Mouse (Mus musculus) embryonic facial prominence, embryonic 11.5 days (tissue): ENCODE results near the gene Fam241b. TPM values are rescaled to one million over a fixed set of nuclear protein-coding genes. Genes with fewer than 3 reads are reported as not detected.

Source experiments
- ATAC-seq: fragments of 200-750 bp; cut with Nextera tagmentation; replicated peaks from 2 replicates; pipeline ENCODE4 v1.8.0; 2017; ENCODE audit warnings: low read depth; ENCODE audit not compliant: insufficient number of reproducible peaks, low FRiP score, low TSS enrichment
- DNase-seq: peaks from one replicate; pipeline ENCODE4 v3.0.0-alpha.2; 2015; ENCODE audit warnings: low spot score
- H3K27ac ChIP-seq: fragments of 300-500 bp; sonication (generic); replicated peaks from 2 replicates; pipeline ENCODE4 v1.5.1; 2014; ENCODE audit warnings: mild to moderate bottlenecking, low read depth, low read length, control low read depth
- H3K27me3 ChIP-seq: fragments of 300-500 bp; sonication (generic); 2 replicates; pipeline ENCODE4 v1.6.1; 2014; ENCODE audit warnings: mild to moderate bottlenecking, low read length, moderate library complexity, mixed read lengths; ENCODE audit not compliant: control insufficient read depth, insufficient read depth
- H3K36me3 ChIP-seq: fragments of 300-500 bp; sonication (generic); replicated peaks from 2 replicates; pipeline ENCODE4 v1.6.1; 2014; ENCODE audit warnings: low read depth, mild to moderate bottlenecking, low read length, moderate library complexity, mixed read lengths; ENCODE audit not compliant: control insufficient read depth, insufficient read depth
- H3K4me1 ChIP-seq: fragments of 300-500 bp; sonication (generic); 2 replicates; pipeline ENCODE4 v1.6.1; 2014; ENCODE audit warnings: low read length, mixed read lengths; ENCODE audit not compliant: control insufficient read depth, insufficient read depth
- H3K4me2 ChIP-seq: fragments of 300-500 bp; sonication (generic); 2 replicates; pipeline ENCODE4 v1.6.1; 2014; ENCODE audit warnings: low read depth, mild to moderate bottlenecking, control low read depth, low read length, moderate library complexity
- H3K4me3 ChIP-seq: fragments of 300-500 bp; sonication (generic); 2 replicates; pipeline ENCODE4 v1.5.1; 2014; ENCODE audit warnings: low read depth, low read length, control low read depth
- H3K9ac ChIP-seq: fragments of 300-500 bp; sonication (generic); replicated peaks from 2 replicates; pipeline ENCODE4 v1.6.1; 2014; ENCODE audit warnings: mild to moderate bottlenecking, control low read depth, low read length
- H3K9me3 ChIP-seq: fragments of 300-500 bp; sonication (generic); replicated peaks from 2 replicates; pipeline ENCODE4 v1.6.1; 2016; ENCODE audit warnings: mild to moderate bottlenecking, low read length, inconsistent platforms, mixed read lengths; ENCODE audit not compliant: control insufficient read depth
- WGBS: fragments of 180-500 bp; shearing (Covaris S2); extraction: QIAGEN DNeasy Blood & Tissue Kit; methylation state at CpG from one replicate; pipeline ENCODE4 v1.1.7; 2014; 5-methylcytosine and 5-hydroxymethylcytosine counted together
- polyA plus RNA-seq: library from polyadenylated mRNA; unstranded; fragments of >200 nt; fragmentation: Nextera tagmentation; extraction: Ambion mirVana; gene quantifications from 2 replicates; pipeline ENCODE4 v1.2.1, GENCODE M21; 2014

Fam241b gene
- polyA plus RNA-seq, 1 experiment from 2014 or later, result 6.7 TPM

- 38% methylated on average over 3 of the region's 3 CpGs for WGBS
- H3K27me3 ChIP-seq, result no peaks in the 10 kb centered on the region
Measured at GRCm38 (mm10) chr10:62181701-62182100, 38.0 kb upstream of the Fam241b start.

GRCm38 (mm10) chr10:62179944-62180343 lies 36.2 kb upstream of the Fam241b start:
- WGBS, result 89% methylated on average over 3 of the region's 3 CpGs
- Histone ChIP-seq H3K9ac (no peak overlapping the region), H3K9me3 (no peaks in the 10 kb centered on the region), H3K36me3 (no peaks in the 10 kb centered on the region), H3K4me1 (no peaks in the 10 kb centered on the region), H3K27me3 (no peaks in the 10 kb centered on the region), H3K4me3 (no peak overlapping the region), H3K27ac (no peak overlapping the region), H3K4me2 (no peak overlapping the region)
- DNase-seq (no peak), ATAC-seq (no peak)

More at GRCm38 (mm10) chr10:62181701-62182100, 38.0 kb upstream of the Fam241b start:
- Histone ChIP-seq H3K27ac (no peak overlapping the region), H3K9ac (no peak overlapping the region), H3K4me1 (no peaks in the 10 kb centered on the region), H3K9me3 (no peaks in the 10 kb centered on the region), H3K4me2 (no peak overlapping the region), H3K4me3 (no peak overlapping the region), H3K36me3 (no peaks in the 10 kb centered on the region)
- ATAC-seq (no peak), DNase-seq (no peak)

GRCm38 (mm10) chr10:62174533-62175313 lies 31.0 kb upstream of the Fam241b start:
- DNase-seq (peak; percentile 21), ATAC-seq (peak; percentile 77)
- no peak overlapping the region for H3K27ac ChIP-seq
- WGBS, result 33% methylated on average over 15 of the region's 15 CpGs
- H3K4me2 ChIP-seq, result no peak overlapping the region
- H3K27me3 ChIP-seq, result no peaks in the 10 kb centered on the region
- H3K4me3 ChIP-seq, result no peak overlapping the region
- H3K4me1 ChIP-seq, result peaks cover 5% of the 10 kb centered on the region
- H3K9ac ChIP-seq, result no peak overlapping the region
- no peaks in the 10 kb centered on the region for H3K36me3 ChIP-seq
- H3K9me3 ChIP-seq, result no peaks in the 10 kb centered on the region

DNA sequence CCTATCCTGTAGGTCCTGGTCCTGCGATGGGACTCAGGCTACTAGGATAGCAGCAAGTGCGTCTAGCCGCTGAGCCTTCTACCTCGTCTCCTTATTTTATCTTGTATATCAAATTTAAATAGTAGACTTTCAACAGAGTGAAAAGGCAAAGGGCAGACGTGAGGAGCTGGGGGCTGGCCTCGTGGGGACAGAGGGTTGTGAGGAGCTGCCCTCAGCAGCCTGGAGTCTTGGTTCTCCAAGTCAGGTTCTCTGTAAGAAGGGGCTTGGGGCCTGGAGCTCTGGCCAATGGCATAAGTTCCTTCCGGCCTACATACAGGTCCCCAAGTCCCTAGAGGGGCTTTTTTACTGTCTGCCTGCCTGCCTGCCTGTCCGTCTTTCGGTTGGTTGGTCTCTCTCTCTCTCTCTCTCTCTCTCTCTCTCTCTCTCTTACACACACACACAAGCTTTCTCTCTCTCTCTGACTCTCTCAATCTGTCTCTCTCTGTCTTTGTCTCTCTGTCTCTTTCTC lies 30.3 kb upstream of the Fam241b start:
- peak; percentile 19 for DNase-seq
- Histone ChIP-seq H3K9ac (no peak overlapping the region; the same call in 1 of the 2 replicates), H3K27ac (no peak overlapping the region), H3K36me3 (no peaks in the 10 kb centered on the region), H3K4me2 (no peak overlapping the region), H3K4me1 (peaks cover 5% of the 10 kb centered on the region), H3K9me3 (no peaks in the 10 kb centered on the region), H3K27me3 (no peaks in the 10 kb centered on the region), H3K4me3 (no peak overlapping the region)
- ATAC-seq, result no peak
- 22% methylated on average over 7 of the region's 9 CpGs for WGBS

DNA sequence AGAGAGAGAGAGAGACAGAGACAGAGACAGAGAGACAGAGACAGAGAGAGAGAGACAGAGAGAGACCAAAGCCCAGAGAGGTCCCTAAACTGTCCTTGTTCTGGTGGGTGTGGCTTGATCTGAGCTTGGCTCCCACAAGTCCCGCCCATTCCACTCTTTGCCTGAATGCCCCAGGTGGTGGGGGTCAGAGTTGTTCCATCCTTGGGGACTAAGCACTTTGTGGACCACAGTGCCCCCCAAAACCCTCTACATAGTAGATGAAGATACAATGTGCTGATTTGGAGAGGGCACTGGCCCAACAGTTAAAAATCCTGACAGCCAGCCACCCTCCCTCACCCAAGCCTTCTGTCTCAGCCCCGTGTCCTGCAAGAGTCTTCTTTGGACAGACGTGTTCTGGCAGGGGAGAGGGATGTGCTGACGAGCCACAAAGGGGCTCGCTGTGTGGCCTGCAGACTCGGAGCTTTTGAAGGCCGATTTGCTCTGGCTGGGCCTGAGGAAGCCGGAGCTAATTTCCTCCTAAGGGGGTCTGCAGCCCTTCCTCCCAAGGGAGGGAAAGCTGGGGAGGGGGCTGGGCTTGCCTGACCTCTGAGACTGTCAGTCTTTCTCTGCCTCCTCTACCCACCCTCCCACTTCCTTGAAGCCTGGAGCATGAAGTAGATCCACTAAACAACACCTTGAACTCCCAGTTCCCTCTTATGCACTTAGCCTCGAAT lies 29.3 kb upstream of the Fam241b start:
- H3K4me1 ChIP-seq, result peaks cover 5% of the 10 kb centered on the region
- H3K27me3 ChIP-seq, result no peaks in the 10 kb centered on the region
- DNase-seq, result peak; percentile 56
- no peaks in the 10 kb centered on the region for H3K36me3 ChIP-seq
- peak; percentile 73; the same call in 1 of the 2 replicates for ATAC-seq
- 1% methylated on average over 9 of the region's 9 CpGs for WGBS
- no peak overlapping the region for H3K4me3 ChIP-seq
- no peaks in the 10 kb centered on the region for H3K9me3 ChIP-seq
- no peak overlapping the region; the same call in 1 of the 2 replicates for H3K4me2 ChIP-seq
- no peak overlapping the region for H3K9ac ChIP-seq
- H3K27ac ChIP-seq, result no peak overlapping the region

GRCm38 (mm10) chr10:62162410-62162809 lies 18.7 kb upstream of the Fam241b start:
- H3K4me2 ChIP-seq, result no peak overlapping the region
- no peaks in the 10 kb centered on the region; the same call in 1 of the 2 replicates for H3K4me1 ChIP-seq
- H3K27ac ChIP-seq, result no peak overlapping the region
- WGBS, result 36% methylated on average over 10 of the region's 10 CpGs
- no peaks in the 10 kb centered on the region for H3K27me3 ChIP-seq
- no peaks in the 10 kb centered on the region for H3K36me3 ChIP-seq
- no peak overlapping the region for H3K4me3 ChIP-seq
- H3K9ac ChIP-seq, result no peak overlapping the region
- H3K9me3 ChIP-seq, result no peaks in the 10 kb centered on the region
- ATAC-seq, result no peak
- DNase-seq, result no peak

DNA sequence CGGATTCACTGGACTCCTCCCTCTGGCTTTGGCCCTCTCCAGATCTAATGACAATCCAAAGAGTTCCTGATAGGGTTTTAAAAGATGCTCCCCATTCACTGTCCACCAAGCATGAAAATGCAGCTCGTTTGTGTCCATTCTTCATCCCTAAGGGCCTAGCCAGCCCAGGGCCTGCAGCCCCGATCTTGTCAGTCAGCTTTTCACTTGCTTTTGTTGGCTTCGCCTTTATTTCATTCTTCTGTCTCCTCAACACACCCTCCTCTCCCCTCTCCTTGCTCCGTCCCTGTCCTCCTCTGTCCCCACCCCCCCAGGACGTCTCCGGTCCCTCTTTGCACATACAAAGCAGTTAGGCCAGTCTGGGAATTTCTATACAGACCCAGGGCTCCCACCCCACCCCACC lies 6.2 kb upstream of the Fam241b start:
- DNase-seq, result no peak
- H3K4me1 ChIP-seq, result no peaks in the 10 kb centered on the region
- no peaks in the 10 kb centered on the region; the same call in 1 of the 2 replicates for H3K27me3 ChIP-seq
- no peak overlapping the region for H3K27ac ChIP-seq
- H3K9ac ChIP-seq, result no peak overlapping the region
- no peak overlapping the region for H3K4me3 ChIP-seq
- no peaks in the 10 kb centered on the region for H3K36me3 ChIP-seq
- no peak overlapping the region for H3K4me2 ChIP-seq
- peak; percentile 65; the same call in 1 of the 2 replicates for ATAC-seq
- WGBS, result 40% methylated on average over 7 of the region's 7 CpGs
- H3K9me3 ChIP-seq, result no peaks in the 10 kb centered on the region
